Mouse (Mus musculus) limb, embryonic 14.5 days (tissue): ENCODE measurements at regions not wholly inside any gene's neighbourhood (a gene's known extent, or its start where the extent isn't known, plus 50 kb on each side); places are given as distances from the start of the nearest gene placed in this dataset.

Experiments
- ATAC-seq: fragments of 200-750 bp; cut with Nextera tagmentation; 2 replicates; pipeline ENCODE4 v1.8.0; 2017; ENCODE audit warnings: low read depth, moderate number of reproducible peaks, moderate TSS enrichment; ENCODE audit not compliant: low FRiP score
- DNase-seq: peaks from one replicate; pipeline ENCODE4 v3.0.0-alpha.2; 2015; ENCODE audit warnings: low spot score
- H3K27ac ChIP-seq: fragments of 300-500 bp; sonication (generic); replicated peaks from 2 replicates; pipeline ENCODE4 v1.5.1; 2014; ENCODE audit warnings: low read depth, mild to moderate bottlenecking, low read length, moderate library complexity, mixed read lengths
- H3K27me3 ChIP-seq: fragments of 300-500 bp; sonication (generic); 2 replicates; pipeline ENCODE4 v1.6.1; 2014; ENCODE audit warnings: low read length, mixed read lengths; ENCODE audit not compliant: control insufficient read depth, insufficient read depth
- H3K36me3 ChIP-seq: fragments of 300-500 bp; sonication (generic); 2 replicates; pipeline ENCODE4 v1.6.1; 2014; ENCODE audit warnings: mild to moderate bottlenecking, low read length, moderate library complexity, mixed read lengths; ENCODE audit not compliant: control insufficient read depth, insufficient read depth
- H3K4me1 ChIP-seq: fragments of 300-500 bp; sonication (generic); 2 replicates; pipeline ENCODE4 v1.6.1; 2014; ENCODE audit warnings: antibody characterized with exemption, low read length, mixed read lengths; ENCODE audit not compliant: control insufficient read depth, insufficient read depth
- H3K4me2 ChIP-seq: fragments of 300-500 bp; sonication (generic); replicated peaks from 2 replicates; pipeline ENCODE4 v1.6.1; 2014; ENCODE audit warnings: low read depth, mild to moderate bottlenecking, low read length, moderate library complexity; ENCODE audit not compliant: severe bottlenecking
- H3K4me3 ChIP-seq: fragments of 300-500 bp; sonication (generic); replicated peaks from 2 replicates; pipeline ENCODE4 v1.5.1; 2014; ENCODE audit warnings: low read length
- H3K9ac ChIP-seq: fragments of 300-500 bp; sonication (generic); 2 replicates; pipeline ENCODE4 v1.6.1; 2014; ENCODE audit warnings: mild to moderate bottlenecking, low read depth, low read length, moderate library complexity; ENCODE audit not compliant: severe bottlenecking
- H3K9me3 ChIP-seq: fragments of 300-500 bp; sonication (generic); 2 replicates; pipeline ENCODE4 v1.6.1; 2016; ENCODE audit warnings: low read length; ENCODE audit not compliant: control insufficient read depth
- POLR2A ChIP-seq: fragments of 200-500 bp; IDR thresholded peaks from 2 replicates; pipeline ENCODE4 v1.8.0; 2012; ENCODE audit warnings: inconsistent platforms, mild to moderate bottlenecking, moderate library complexity, borderline replicate concordance; ENCODE audit not compliant: insufficient read depth, insufficient read length; ENCODE audit errors: extremely low read depth
- WGBS: fragments of 180-500 bp; shearing (Covaris S2); extraction: QIAGEN DNeasy Blood & Tissue Kit; methylation state at CpG from one replicate; pipeline ENCODE4 v1.1.7; 2014; 5-methylcytosine and 5-hydroxymethylcytosine counted together

DNA sequence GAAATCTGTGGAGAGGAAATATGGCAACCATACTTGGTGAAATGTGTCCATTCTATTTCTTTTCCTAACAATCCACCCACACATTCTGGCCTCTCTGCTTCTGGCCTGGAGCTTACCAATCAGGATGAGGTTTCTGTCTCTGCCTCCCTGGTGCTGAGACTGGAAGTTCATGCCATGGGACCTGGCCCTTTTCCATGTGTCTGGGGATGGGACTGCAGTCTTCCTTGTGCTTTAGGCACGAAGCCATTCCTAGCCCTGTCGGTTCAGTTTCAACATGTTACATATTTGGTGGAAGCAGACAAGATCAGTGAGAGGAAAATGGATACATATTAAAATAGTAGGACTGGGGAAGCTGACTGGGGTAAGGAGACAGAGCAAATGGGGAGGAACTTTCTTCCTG lies 100.2 kb upstream of the Tcerg1l start:
- 79% methylated on average over 2 of the region's 2 CpGs for WGBS
- Histone ChIP-seq H3K4me3 (no peak overlapping the region), H3K27ac (no peak overlapping the region), H3K36me3 (no peaks in the 10 kb centered on the region), H3K27me3 (no peaks in the 10 kb centered on the region), H3K4me1 (no peaks in the 10 kb centered on the region), H3K9ac (no peak overlapping the region), H3K4me2 (no peak overlapping the region), H3K9me3 (no peaks in the 10 kb centered on the region)
- ATAC-seq (no peak), DNase-seq (no peak)
- TF ChIP-seq POLR2A = no peak

DNA sequence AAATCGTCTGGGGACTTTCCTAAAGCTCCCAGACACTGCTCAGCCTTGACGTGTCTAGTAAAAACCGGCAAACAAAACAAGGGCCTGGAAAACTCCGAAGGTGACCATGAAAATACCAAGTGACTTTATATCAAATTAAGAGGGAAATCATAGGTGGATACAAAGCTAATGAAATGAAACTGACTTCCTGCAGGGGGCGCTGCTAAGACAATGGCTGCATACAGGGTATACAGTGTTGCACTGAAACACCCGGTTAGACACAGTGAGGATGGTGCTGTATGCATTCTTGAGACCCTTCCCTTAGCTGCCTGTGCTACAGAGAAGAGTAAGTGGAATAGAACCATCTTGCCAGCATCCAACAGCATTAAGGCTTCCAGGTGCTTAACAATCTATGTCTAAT lies 99.7 kb upstream of the Tcerg1l start:
- Histone ChIP-seq H3K27me3 (no peaks in the 10 kb centered on the region), H3K36me3 (no peaks in the 10 kb centered on the region), H3K4me1 (no peaks in the 10 kb centered on the region), H3K9me3 (no peaks in the 10 kb centered on the region), H3K9ac (no peak overlapping the region), H3K4me3 (no peak overlapping the region), H3K27ac (no peak overlapping the region), H3K4me2 (no peak overlapping the region)
- WGBS = 49% methylated on average over 6 of the region's 6 CpGs
- ATAC-seq (no peak), DNase-seq (no peak)
- TF ChIP-seq POLR2A = no peak

DNA sequence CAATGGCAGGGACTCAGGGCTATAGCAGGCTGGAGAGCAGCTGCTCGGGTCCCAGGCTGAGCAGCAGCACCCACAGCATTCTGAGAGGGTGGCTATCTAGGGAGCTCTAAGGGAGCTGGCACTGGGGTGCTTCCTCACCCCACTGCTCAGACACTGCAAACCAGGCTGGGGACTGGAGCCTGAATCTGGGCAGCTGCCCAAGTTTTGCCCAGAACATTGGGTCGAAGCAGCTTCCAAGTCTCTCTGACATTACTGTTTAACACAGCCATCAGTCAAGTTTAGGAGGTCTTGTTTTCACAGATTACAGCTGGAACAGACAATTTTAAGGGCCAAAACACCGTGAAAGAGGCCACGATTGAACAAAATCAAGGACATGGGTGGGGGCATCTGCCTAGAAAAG lies 96.1 kb upstream of the Tcerg1l start:
- Histone ChIP-seq H3K27me3 (no peaks in the 10 kb centered on the region), H3K4me2 (no peak overlapping the region), H3K9ac (no peak overlapping the region), H3K36me3 (no peaks in the 10 kb centered on the region), H3K4me3 (no peak overlapping the region), H3K9me3 (no peaks in the 10 kb centered on the region), H3K27ac (no peak overlapping the region), H3K4me1 (no peaks in the 10 kb centered on the region)
- WGBS = 72% methylated on average over 4 of the region's 4 CpGs
- TF ChIP-seq POLR2A = no peak
- DNase-seq (no peak), ATAC-seq (no peak)

DNA sequence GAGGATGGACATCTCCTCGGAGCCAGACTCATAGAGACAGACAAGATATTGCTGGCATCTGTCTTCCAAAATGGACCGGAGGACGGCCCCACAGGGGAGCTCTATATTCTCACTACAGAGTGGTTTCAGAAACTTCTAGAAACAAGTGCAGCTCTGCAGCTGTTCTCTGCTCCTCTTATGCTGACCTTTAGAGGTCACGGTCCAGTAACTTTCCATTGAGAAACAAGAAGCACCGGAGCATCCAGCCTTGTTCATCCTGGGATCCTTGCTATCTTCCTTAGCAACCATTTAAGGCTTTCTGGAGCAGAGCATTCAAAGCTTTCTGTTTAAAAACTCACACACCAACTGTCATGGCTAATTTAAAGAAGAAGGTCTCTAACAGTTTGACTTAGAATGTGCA lies 94.7 kb upstream of the Tcerg1l start:
- no peak for ATAC-seq
- H3K27me3 ChIP-seq = no peaks in the 10 kb centered on the region
- TF ChIP-seq POLR2A = no peak
- DNase-seq = no peak
- no peaks in the 10 kb centered on the region for H3K9me3 ChIP-seq
- no peak overlapping the region for H3K4me2 ChIP-seq
- no peaks in the 10 kb centered on the region for H3K36me3 ChIP-seq
- H3K4me3 ChIP-seq = no peak overlapping the region
- WGBS = 92% methylated on average over 5 of the region's 5 CpGs
- H3K4me1 ChIP-seq = no peaks in the 10 kb centered on the region
- no peak overlapping the region for H3K27ac ChIP-seq
- no peak overlapping the region for H3K9ac ChIP-seq

DNA sequence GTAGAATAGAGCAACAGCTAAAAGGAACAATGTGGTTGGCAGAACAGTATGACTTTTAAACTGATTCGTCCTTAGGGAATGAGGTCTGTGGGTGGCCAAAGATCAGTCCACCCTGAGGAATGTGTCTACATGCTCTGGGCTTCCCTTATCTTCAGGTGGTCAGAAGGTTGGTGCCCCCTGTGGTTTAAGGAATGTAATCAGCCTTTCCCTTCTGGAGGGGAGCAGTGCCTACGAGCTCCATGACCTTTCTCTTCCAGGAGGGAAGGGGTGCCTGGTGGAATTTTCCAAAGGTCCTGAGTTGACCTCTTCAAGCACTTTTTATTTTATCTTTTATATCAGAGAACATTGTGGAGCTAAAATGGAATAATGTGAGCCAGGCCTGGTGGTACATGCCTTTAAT lies 91.9 kb upstream of the Tcerg1l start:
- no peaks in the 10 kb centered on the region for H3K27me3 ChIP-seq
- no peaks in the 10 kb centered on the region for H3K36me3 ChIP-seq
- H3K27ac ChIP-seq = no peak overlapping the region
- no peaks in the 10 kb centered on the region for H3K4me1 ChIP-seq
- no peak overlapping the region for H3K4me3 ChIP-seq
- no peaks in the 10 kb centered on the region for H3K9me3 ChIP-seq
- ATAC-seq = no peak
- H3K9ac ChIP-seq = no peak overlapping the region
- no peak overlapping the region for H3K4me2 ChIP-seq
- 72% methylated on average over 2 of the region's 2 CpGs for WGBS
- no peak for DNase-seq
- TF ChIP-seq POLR2A = no peak

DNA sequence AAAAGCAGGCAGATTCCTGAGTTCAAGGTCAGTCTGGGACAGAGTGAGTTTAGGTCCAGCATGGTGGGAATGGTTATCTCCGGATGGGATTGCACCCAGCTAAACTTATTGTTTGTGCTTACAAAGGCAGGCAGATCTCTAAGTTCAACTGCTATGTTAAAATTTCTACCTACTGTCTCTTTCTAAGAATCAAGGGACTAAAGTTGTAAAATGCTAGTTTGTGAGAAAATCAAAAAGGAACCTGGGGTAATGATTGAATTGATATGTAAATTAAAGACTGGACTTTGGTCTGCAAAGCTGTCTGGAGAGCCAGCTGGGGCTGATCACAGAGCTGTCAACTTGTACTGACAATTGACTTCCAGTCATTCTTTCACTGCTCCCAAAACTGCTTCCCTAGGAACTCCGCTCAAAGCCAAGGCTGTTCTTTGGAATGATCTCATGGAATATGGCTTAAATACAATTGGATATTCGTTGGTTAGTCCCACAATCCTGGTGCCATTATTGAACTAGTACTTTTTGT lies 90.7 kb upstream of the Tcerg1l start:
- DNase-seq (no peak), ATAC-seq (no peak)
- WGBS = 77% methylated on average over 3 of the region's 3 CpGs
- H3K9me3 ChIP-seq = no peaks in the 10 kb centered on the region
- H3K4me2 ChIP-seq = no peak overlapping the region
- no peaks in the 10 kb centered on the region for H3K36me3 ChIP-seq
- no peak for TF ChIP-seq POLR2A
- H3K27ac ChIP-seq = no peak overlapping the region
- no peak overlapping the region for H3K4me3 ChIP-seq
- no peaks in the 10 kb centered on the region for H3K27me3 ChIP-seq
- no peak overlapping the region for H3K9ac ChIP-seq
- no peaks in the 10 kb centered on the region for H3K4me1 ChIP-seq
